Mouse (Mus musculus) intestine, embryonic 14.5 days (tissue): ENCODE measurements around the gene Ifitm2. TPM values are rescaled to one million over a fixed set of nuclear protein-coding genes. Genes with fewer than 3 reads are reported as not detected.

Experiments used
- ATAC-seq: fragments of 200-750 bp; cut with Nextera tagmentation; replicated peaks from 2 replicates; pipeline ENCODE4 v1.8.0; 2017; ENCODE audit warnings: low read depth, moderate number of reproducible peaks, moderate TSS enrichment, moderate library complexity; ENCODE audit not compliant: low FRiP score, low TSS enrichment
- DNase-seq: peaks from one replicate; pipeline ENCODE4 v3.0.0-alpha.2; 2018; ENCODE audit warnings: low spot score
- H3K27ac ChIP-seq: fragments of 300-500 bp; sonication (generic); 2 replicates; pipeline ENCODE4 v1.5.1; 2014; ENCODE audit warnings: low read depth, mild to moderate bottlenecking, control low read depth
- H3K27me3 ChIP-seq: fragments of 300-500 bp; sonication (generic); replicated peaks from 2 replicates; pipeline ENCODE4 v1.6.1; 2014; ENCODE audit warnings: low read length, control low read depth; ENCODE audit not compliant: control insufficient read depth, insufficient read depth
- H3K36me3 ChIP-seq: fragments of 300-500 bp; sonication (generic); 2 replicates; pipeline ENCODE4 v1.6.1; 2014; ENCODE audit warnings: low read length, control low read depth; ENCODE audit not compliant: control insufficient read depth, insufficient read depth
- H3K4me1 ChIP-seq: fragments of 300-500 bp; sonication (generic); replicated peaks from 2 replicates; pipeline ENCODE4 v1.6.1; 2014; ENCODE audit warnings: low read length, control low read depth, mixed read lengths; ENCODE audit not compliant: control insufficient read depth, insufficient read depth
- H3K4me2 ChIP-seq: fragments of 300-500 bp; sonication (generic); 2 replicates; pipeline ENCODE4 v1.6.1; 2014; ENCODE audit warnings: low read length
- H3K4me3 ChIP-seq: fragments of 300-500 bp; sonication (generic); 2 replicates; pipeline ENCODE4 v1.5.1; 2014; ENCODE audit warnings: low read depth, low read length, control low read depth, mixed read lengths
- H3K9ac ChIP-seq: fragments of 300-500 bp; sonication (generic); 2 replicates; pipeline ENCODE4 v1.6.1; 2014; ENCODE audit warnings: mild to moderate bottlenecking, low read length
- H3K9me3 ChIP-seq: fragments of 300-500 bp; sonication (generic); 2 replicates; pipeline ENCODE4 v1.6.1; 2016; ENCODE audit warnings: low read length, control low read depth; ENCODE audit not compliant: control insufficient read depth
- WGBS: fragments of 180-500 bp; shearing (Covaris S2); extraction: QIAGEN DNeasy Blood & Tissue Kit; methylation state at CpG from one replicate; pipeline ENCODE4 v1.1.7; 2014; 5-methylcytosine and 5-hydroxymethylcytosine counted together
- polyA plus RNA-seq: library from polyadenylated mRNA; unstranded; fragments of >200 nt; fragmentation: Nextera tagmentation; extraction: Ambion mirVana; gene quantifications from 2 replicates; pipeline ENCODE4 v1.2.1, GENCODE M21; 2014

The Ifitm2 gene
- polyA plus RNA-seq, 1 experiment from 2014 or later = 1,676 TPM

GRCm38 (mm10) chr7:140960026-140960425 is 4.2 kb upstream of the Ifitm2 start:
- H3K27ac ChIP-seq = no peak overlapping the region
- H3K9ac ChIP-seq = no peak overlapping the region
- no peaks in the 10 kb centered on the region for H3K9me3 ChIP-seq
- H3K4me3 ChIP-seq = no peak overlapping the region
- WGBS = 84% methylated on average over 5 of the region's 5 CpGs
- DNase-seq = no peak
- no peaks in the 10 kb centered on the region for H3K27me3 ChIP-seq
- no peak for ATAC-seq
- H3K4me1 ChIP-seq = peaks cover 11% of the 10 kb centered on the region
- H3K36me3 ChIP-seq = no peaks in the 10 kb centered on the region
- H3K4me2 ChIP-seq = no peak overlapping the region

- ATAC-seq = no peak
- H3K4me3 ChIP-seq = no peak overlapping the region
- no peak overlapping the region for H3K9ac ChIP-seq
- no peak overlapping the region for H3K27ac ChIP-seq
- no peaks in the 10 kb centered on the region for H3K9me3 ChIP-seq
- peak; percentile 69 for DNase-seq
- H3K4me1 ChIP-seq = peaks cover 13% of the 10 kb centered on the region
- 13% methylated on average over 9 of the region's 9 CpGs for WGBS
- H3K4me2 ChIP-seq = no peak overlapping the region
- no peaks in the 10 kb centered on the region for H3K36me3 ChIP-seq
- H3K27me3 ChIP-seq = no peaks in the 10 kb centered on the region
Observed at GRCm38 (mm10) chr7:140959181-140959901, 3.6 kb upstream of the Ifitm2 start.

GRCm38 (mm10) chr7:140956556-140956869 is 726 bp upstream of the Ifitm2 start:
- 0 out of 2 replicates have a peak, but pooled peaks cover 4% of the 10 kb centered on the region for H3K36me3 ChIP-seq
- peaks cover 34% of the 10 kb centered on the region for H3K4me1 ChIP-seq
- peak overlapping the region; percentile 95 for H3K27ac ChIP-seq
- ATAC-seq = no peak
- no peaks in the 10 kb centered on the region for H3K27me3 ChIP-seq
- 0 out of 2 replicates have a peak overlapping the region, but pooled peaks have one; percentile 1 for H3K9ac ChIP-seq
- no peaks in the 10 kb centered on the region for H3K9me3 ChIP-seq
- WGBS = 33% methylated on average over 6 of the region's 6 CpGs
- peak overlapping the region; percentile 74 for H3K4me2 ChIP-seq
- no peak for DNase-seq
- H3K4me3 ChIP-seq = no peak overlapping the region

DNA sequence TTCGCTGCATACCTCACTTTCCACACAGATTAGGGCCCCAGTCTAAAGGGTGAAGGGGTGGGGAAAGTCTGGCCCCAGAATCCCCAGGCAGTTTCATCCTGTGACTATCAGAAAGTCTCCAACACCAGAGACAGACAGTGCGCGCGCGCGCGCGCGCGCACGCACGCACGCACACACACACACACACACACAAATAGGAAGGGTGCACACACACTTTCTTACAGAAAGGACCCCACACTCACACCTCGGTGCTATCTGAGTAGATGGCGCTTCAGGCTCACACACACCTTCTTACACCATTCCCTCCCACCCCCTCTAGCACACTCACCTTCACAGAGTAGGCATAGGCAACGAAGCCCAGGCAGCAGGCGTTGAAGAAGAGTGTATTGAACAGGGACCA is 445 bp downstream of the Ifitm2 start:
- H3K27me3 ChIP-seq = no peaks in the 10 kb centered on the region
- H3K4me2 ChIP-seq = peak overlapping the region; percentile 74
- H3K4me1 ChIP-seq = peaks cover 46% of the 10 kb centered on the region
- 0% methylated on average over 17 of the region's 17 CpGs for WGBS
- H3K4me3 ChIP-seq = peak overlapping the region; percentile 64
- peak; percentile 26 for ATAC-seq
- no peaks in the 10 kb centered on the region for H3K9me3 ChIP-seq
- peak overlapping the region; percentile 64 for H3K9ac ChIP-seq
- DNase-seq = peak; percentile 70
- peak overlapping the region; percentile 95 for H3K27ac ChIP-seq
- H3K36me3 ChIP-seq = 0 out of 2 replicates have a peak, but pooled peaks cover 4% of the 10 kb centered on the region

DNA sequence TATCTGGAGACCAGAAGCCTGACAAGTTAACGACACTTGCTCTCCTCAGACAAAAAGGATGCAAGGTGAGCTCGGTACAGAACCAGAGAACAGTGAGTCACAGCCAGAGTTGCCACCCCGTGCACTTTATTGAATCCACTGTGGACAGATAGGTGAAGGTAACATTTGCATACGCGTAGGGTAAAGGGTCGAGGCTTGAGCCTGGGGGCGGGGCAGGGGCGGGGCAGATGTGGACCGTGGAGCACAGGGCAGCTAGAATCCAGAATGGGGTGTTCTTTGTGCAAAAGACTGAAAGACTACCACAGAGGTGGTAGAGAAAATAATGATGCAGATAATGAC is 1.1 kb downstream of the Ifitm2 start:
- peaks cover 51% of the 10 kb centered on the region for H3K4me1 ChIP-seq
- peak overlapping the region; percentile 64 for H3K4me3 ChIP-seq
- no peaks in the 10 kb centered on the region for H3K27me3 ChIP-seq
- ATAC-seq (no peak), DNase-seq (no peak)
- H3K9me3 ChIP-seq = no peaks in the 10 kb centered on the region
- peak overlapping the region; percentile 64 for H3K9ac ChIP-seq
- H3K36me3 ChIP-seq = peaks cover 7% of the 10 kb centered on the region; the same call in 1 of the 2 replicates
- peak overlapping the region; percentile 95; the same call in 1 of the 2 replicates for H3K27ac ChIP-seq
- WGBS = 5% methylated on average over 9 of the region's 9 CpGs
- peak overlapping the region; percentile 74 for H3K4me2 ChIP-seq

GRCm38 (mm10) chr7:140953800-140954732 is 1.7 kb downstream of the Ifitm2 start:
- peak overlapping the region; percentile 64 for H3K4me3 ChIP-seq
- H3K9me3 ChIP-seq = no peaks in the 10 kb centered on the region
- 45% methylated on average over 15 of the region's 15 CpGs for WGBS
- DNase-seq (no peak), ATAC-seq (no peak)
- peak overlapping the region; percentile 74 for H3K4me2 ChIP-seq
- H3K4me1 ChIP-seq = peaks cover 51% of the 10 kb centered on the region
- H3K9ac ChIP-seq = peak overlapping the region; percentile 64
- peaks cover 13% of the 10 kb centered on the region for H3K36me3 ChIP-seq
- H3K27me3 ChIP-seq = no peaks in the 10 kb centered on the region
- peak overlapping the region; percentile 95; the same call in 1 of the 2 replicates for H3K27ac ChIP-seq

- no peak overlapping the region for H3K27ac ChIP-seq
- H3K36me3 ChIP-seq = peaks cover 22% of the 10 kb centered on the region
- H3K4me3 ChIP-seq = no peak overlapping the region
- peak overlapping the region; percentile 74 for H3K4me2 ChIP-seq
- no peak overlapping the region for H3K9ac ChIP-seq
- peaks cover 51% of the 10 kb centered on the region for H3K4me1 ChIP-seq
- no peak for DNase-seq
- 71% methylated on average over 11 of the region's 11 CpGs for WGBS
- ATAC-seq = no peak
- no peaks in the 10 kb centered on the region for H3K9me3 ChIP-seq
- no peaks in the 10 kb centered on the region for H3K27me3 ChIP-seq
Observed at GRCm38 (mm10) chr7:140953133-140953532, 2.7 kb downstream of the Ifitm2 start.

GRCm38 (mm10) chr7:140952441-140952840 is 3.3 kb downstream of the Ifitm2 start:
- H3K27ac ChIP-seq = no peak overlapping the region
- no peaks in the 10 kb centered on the region for H3K27me3 ChIP-seq
- H3K9ac ChIP-seq = no peak overlapping the region
- H3K4me1 ChIP-seq = peaks cover 51% of the 10 kb centered on the region
- no peaks in the 10 kb centered on the region for H3K9me3 ChIP-seq
- H3K4me3 ChIP-seq = no peak overlapping the region
- peaks cover 29% of the 10 kb centered on the region for H3K36me3 ChIP-seq
- DNase-seq (no peak), ATAC-seq (no peak)
- WGBS = 64% methylated on average over 7 of the region's 7 CpGs
- no peak overlapping the region for H3K4me2 ChIP-seq
